Mouse (Mus musculus): ENCODE measurements around the gene Vpreb2. TPM values are rescaled to one million over a fixed set of nuclear protein-coding genes. Genes with fewer than 3 reads are reported as not detected.
"Not testable (repeated sequence)": the region's sequence is repeated elsewhere in the genome, so short reads cannot be mapped to it uniquely, and the experiment has no call there.

Vpreb2 gene
- total and polyA plus RNA-seq, 3 experiments: not detected

DNA sequence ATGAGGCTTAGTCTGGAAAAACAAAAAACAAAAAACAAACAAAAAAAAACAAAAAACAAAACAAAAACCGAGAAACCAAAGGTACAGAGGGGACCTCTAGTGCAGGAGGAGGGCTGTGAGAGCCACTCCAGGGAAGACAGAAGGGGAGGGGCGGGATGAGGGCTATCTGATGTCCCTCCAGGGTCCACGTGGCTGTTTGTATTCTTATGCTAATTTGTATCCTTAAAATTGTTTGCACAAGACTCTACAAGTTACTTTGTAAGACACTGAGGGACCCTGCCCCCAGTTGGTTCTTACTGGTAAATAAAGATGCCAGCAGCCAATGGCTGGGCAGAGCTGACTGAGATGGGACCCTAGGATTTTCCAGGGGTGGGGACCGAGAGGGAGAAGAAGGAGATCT lies 26.9 kb downstream of the Vpreb2 start:
- no peak for DNase-seq (ENCODE audit: low spot score)
- Histone ChIP-seq H3K9me3 (replicated peaks) (no peaks in the 10 kb centered on the region), H3K4me3 (ENCODE audit: low read depth, low read length) (no peak overlapping the region), H3K4me1 (ENCODE audit: insufficient read depth, low read depth, low read length) (no peaks in the 10 kb centered on the region), H3K27me3 (ENCODE audit: insufficient read depth, low read length) (no peaks in the 10 kb centered on the region; the same call in none of the 2 replicates), H3K36me3 (replicated peaks) (no peaks in the 10 kb centered on the region)
- no peak for ATAC-seq (ENCODE audit: extremely low read depth, insufficient number of reproducible peaks, low FRiP score, poor library complexity, severe bottlenecking)
- TF ChIP-seq GATA2 (IDR thresholded peaks at IDR 0.05; ENCODE audit: borderline replicate concordance, low read depth, low read length): no peak
- no peak for TF ChIP-seq TAL1 (conservative IDR thresholded peaks at IDR 0.05; ENCODE audit: low read depth, low read length)
- TF ChIP-seq CTCF (IDR thresholded peaks at IDR 0.05; ENCODE audit: low read depth, low read length): no peak
- TF ChIP-seq GATA1 (IDR thresholded peaks at IDR 0.05; ENCODE audit: borderline replicate concordance, low read length): no peak
- no peak for TF ChIP-seq POLR2AphosphoS5 (IDR thresholded peaks at IDR 0.05; ENCODE audit: insufficient replicate concordance, low read depth, low read length)

DNA sequence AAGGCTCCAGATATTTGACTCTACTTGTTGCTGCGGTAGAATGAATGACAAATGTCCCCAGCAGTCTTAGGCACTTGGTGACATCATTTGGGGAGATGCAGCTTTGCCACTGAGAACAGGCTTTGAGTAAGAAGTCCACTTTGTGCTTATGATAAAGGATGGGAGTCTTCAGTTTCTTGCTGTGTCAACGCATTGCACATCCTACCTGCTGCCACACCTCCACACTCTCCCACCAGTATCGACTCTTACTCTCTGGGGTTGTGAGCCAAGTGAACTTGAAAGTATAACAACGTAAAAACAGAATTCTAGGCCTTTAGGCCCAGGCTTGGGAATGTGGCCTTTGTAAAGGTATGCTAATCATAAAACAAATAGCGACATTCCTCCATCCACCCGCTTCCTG lies 30.9 kb downstream of the Vpreb2 start:
- DNase-seq (ENCODE audit: low spot score): no peak
- H3K9me3 ChIP-seq (replicated peaks): peaks cover 4% of the 10 kb centered on the region
- H3K4me3 ChIP-seq (ENCODE audit: low read depth, low read length): no peak overlapping the region
- no peaks in the 10 kb centered on the region; the same call in none of the 2 replicates for H3K27me3 ChIP-seq (ENCODE audit: insufficient read depth, low read length)
- no peak for ATAC-seq (ENCODE audit: extremely low read depth, insufficient number of reproducible peaks, low FRiP score, poor library complexity, severe bottlenecking)
- H3K36me3 ChIP-seq (replicated peaks): no peaks in the 10 kb centered on the region
- no peak for TF ChIP-seq GATA2 (IDR thresholded peaks at IDR 0.05; ENCODE audit: borderline replicate concordance, low read depth, low read length)
- no peak for TF ChIP-seq CTCF (IDR thresholded peaks at IDR 0.05; ENCODE audit: low read depth, low read length)
- no peak for TF ChIP-seq GATA1 (IDR thresholded peaks at IDR 0.05; ENCODE audit: borderline replicate concordance, low read length)
- no peak for TF ChIP-seq TAL1 (conservative IDR thresholded peaks at IDR 0.05; ENCODE audit: low read depth, low read length)
- TF ChIP-seq POLR2AphosphoS5 (IDR thresholded peaks at IDR 0.05; ENCODE audit: insufficient replicate concordance, low read depth, low read length): no peak
- no peaks in the 10 kb centered on the region for H3K4me1 ChIP-seq (ENCODE audit: insufficient read depth, low read depth, low read length)

DNA sequence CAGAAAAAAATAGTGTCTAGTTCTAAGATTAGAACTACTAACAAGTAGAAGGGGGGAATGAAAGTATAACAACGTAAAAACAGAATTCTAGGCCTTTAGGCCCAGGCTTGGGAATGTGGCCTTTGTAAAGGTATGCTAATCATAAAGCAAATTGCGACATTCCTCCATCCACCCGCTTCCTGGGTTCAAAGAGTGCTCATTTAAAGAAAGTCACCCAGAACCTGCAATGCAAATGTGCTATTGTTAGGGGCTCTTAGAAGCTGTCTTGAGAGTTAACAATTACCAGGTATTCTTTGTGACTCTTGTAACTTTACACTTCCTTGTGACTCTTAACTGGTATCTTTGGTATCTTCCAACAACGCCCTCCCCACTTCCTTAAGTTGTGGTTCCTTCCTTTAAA lies 36.3 kb downstream of the Vpreb2 start:
- not testable (repeated sequence) for H3K9me3 ChIP-seq (replicated peaks); H3K36me3 ChIP-seq (replicated peaks); DNase-seq (ENCODE audit: low spot score); H3K27me3 ChIP-seq (ENCODE audit: insufficient read depth, low read length); ATAC-seq (ENCODE audit: extremely low read depth, insufficient number of reproducible peaks, low FRiP score, poor library complexity, severe bottlenecking); H3K4me1 ChIP-seq (ENCODE audit: insufficient read depth, low read depth, low read length); H3K4me3 ChIP-seq (ENCODE audit: low read depth, low read length)

DNA sequence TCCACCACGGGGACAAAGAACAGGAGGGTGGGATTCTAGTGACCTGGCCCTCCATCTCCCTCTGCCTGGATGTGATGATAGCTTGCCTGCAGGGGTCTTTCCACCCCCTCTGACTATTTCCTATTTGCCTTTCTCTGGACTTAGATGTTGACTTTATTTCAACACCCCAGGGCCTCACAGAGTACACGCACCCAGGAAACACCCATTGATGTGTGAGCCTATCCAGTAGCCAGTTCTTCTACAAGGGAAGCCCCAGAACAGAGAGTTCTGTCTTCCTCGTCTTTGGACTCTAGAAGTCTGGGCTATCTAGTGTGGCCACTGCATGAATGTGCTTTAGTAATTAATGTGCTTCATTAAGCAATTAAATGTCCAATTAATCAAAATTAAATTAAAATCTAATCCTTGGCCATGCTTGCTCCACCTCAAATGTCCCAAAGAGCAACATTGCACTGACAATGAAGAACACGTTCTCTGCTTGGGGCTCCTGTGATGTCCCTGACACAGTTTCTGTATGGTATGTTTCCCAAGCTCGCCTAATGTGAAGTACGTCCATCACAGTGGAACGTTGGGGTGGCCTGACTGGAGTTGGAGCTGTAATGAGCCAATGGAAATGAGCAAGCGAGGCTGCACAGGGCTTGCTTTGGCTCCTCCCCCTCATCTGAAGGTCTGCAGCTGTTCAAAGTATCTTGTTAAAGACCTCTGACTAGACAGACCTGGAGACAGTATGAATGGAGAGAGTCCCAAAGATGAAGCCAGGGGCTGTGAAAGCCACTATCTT lies 42.7 kb downstream of the Vpreb2 start:
- ATAC-seq (ENCODE audit: extremely low read depth, insufficient number of reproducible peaks, low FRiP score, poor library complexity, severe bottlenecking): no peak
- Histone ChIP-seq H3K27me3 (ENCODE audit: insufficient read depth, low read length) (peaks cover 8% of the 10 kb centered on the region; the same call in 1 of the 2 replicates), H3K4me3 (ENCODE audit: low read depth, low read length) (no peak overlapping the region)

DNA sequence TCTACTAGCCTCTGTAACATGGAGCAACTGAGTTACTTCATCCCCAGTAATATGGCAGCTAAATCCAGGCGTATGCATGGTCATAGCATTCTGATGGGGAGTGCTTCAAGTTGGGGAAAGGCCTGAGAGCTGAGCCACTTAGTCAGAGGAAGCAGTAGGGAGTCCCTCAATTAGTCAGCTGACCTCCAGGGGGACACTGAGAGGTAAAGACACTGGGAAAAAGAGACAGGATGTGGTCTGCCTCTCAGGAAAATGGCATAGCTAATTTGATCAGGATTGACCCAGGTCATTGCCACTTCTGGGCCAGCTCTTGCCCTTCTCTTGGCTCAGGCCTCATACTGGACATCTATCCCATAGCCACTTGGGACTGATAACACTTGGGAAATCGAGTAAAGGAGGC lies 47.1 kb downstream of the Vpreb2 start:
- Histone ChIP-seq H3K27me3 (ENCODE audit: insufficient read depth, low read length) (peaks cover 19% of the 10 kb centered on the region), H3K9me3 (replicated peaks) (no peaks in the 10 kb centered on the region), H3K4me1 (ENCODE audit: insufficient read depth, low read depth, low read length) (no peaks in the 10 kb centered on the region), H3K36me3 (replicated peaks) (no peaks in the 10 kb centered on the region), H3K4me3 (ENCODE audit: low read depth, low read length) (no peak overlapping the region)
- TF ChIP-seq GATA1 (IDR thresholded peaks at IDR 0.05; ENCODE audit: borderline replicate concordance, low read length) (no peak), CTCF (IDR thresholded peaks at IDR 0.05; ENCODE audit: low read depth, low read length) (no peak), GATA2 (IDR thresholded peaks at IDR 0.05; ENCODE audit: borderline replicate concordance, low read depth, low read length) (no peak), POLR2AphosphoS5 (IDR thresholded peaks at IDR 0.05; ENCODE audit: insufficient replicate concordance, low read depth, low read length) (no peak), TAL1 (conservative IDR thresholded peaks at IDR 0.05; ENCODE audit: low read depth, low read length) (no peak)
- ATAC-seq (ENCODE audit: extremely low read depth, insufficient number of reproducible peaks, low FRiP score, poor library complexity, severe bottlenecking) (no peak), DNase-seq (ENCODE audit: low spot score) (no peak)

More for the DNA sequence above, 42.7 kb downstream of the Vpreb2 start:
- DNase-seq (ENCODE audit: low spot score): no peak
- TF ChIP-seq POLR2AphosphoS5 (IDR thresholded peaks at IDR 0.05; ENCODE audit: insufficient replicate concordance, low read depth, low read length): no peak
- TF ChIP-seq GATA1 (IDR thresholded peaks at IDR 0.05; ENCODE audit: borderline replicate concordance, low read length): no peak
- TF ChIP-seq CTCF (IDR thresholded peaks at IDR 0.05; ENCODE audit: low read depth, low read length): no peak
- no peak for TF ChIP-seq GATA2 (IDR thresholded peaks at IDR 0.05; ENCODE audit: borderline replicate concordance, low read depth, low read length)
- TF ChIP-seq TAL1 (conservative IDR thresholded peaks at IDR 0.05; ENCODE audit: low read depth, low read length): no peak
- no peaks in the 10 kb centered on the region for H3K36me3 ChIP-seq (replicated peaks)
- no peaks in the 10 kb centered on the region for H3K4me1 ChIP-seq (ENCODE audit: insufficient read depth, low read depth, low read length)
- no peaks in the 10 kb centered on the region for H3K9me3 ChIP-seq (replicated peaks)

Other genes starting within 250 kb of the Vpreb2 start
- 80.8 and 97.0 TPM in 2 replicates for gene Med15, start 247.5 kb upstream of the Vpreb2 start, total RNA-seq (2014; fragmentation: Nextera tagmentation)
- 20.3 and 23.4 TPM in 2 replicates for gene Med15, start 247.5 kb upstream of the Vpreb2 start, total RNA-seq (2017)
- 221 and 227 TPM in 2 replicates for gene Med15, start 247.5 kb upstream of the Vpreb2 start, polyA plus RNA-seq (2012)
- not detected in 2 replicates for gene Klhl22, start 220.8 kb upstream of the Vpreb2 start, total RNA-seq (2014; fragmentation: Nextera tagmentation)
- gene Klhl22, start 220.8 kb upstream of the Vpreb2 start, total RNA-seq (2017): 0.06 and 2.1 TPM in 2 replicates
- not detected in 2 replicates for gene Klhl22, start 220.8 kb upstream of the Vpreb2 start, polyA plus RNA-seq (2012)
- not detected in 2 replicates for gene Scarf2, start 183.1 kb upstream of the Vpreb2 start, total RNA-seq (2014; fragmentation: Nextera tagmentation)
- gene Scarf2, start 183.1 kb upstream of the Vpreb2 start, total RNA-seq (2017): 0.06 TPM in 1 of 2 replicates, not detected in the other
- not detected in 2 replicates for gene Scarf2, start 183.1 kb upstream of the Vpreb2 start, polyA plus RNA-seq (2012)
- not detected in 2 replicates for gene B830017H08Rik, start 147.3 kb upstream of the Vpreb2 start, total RNA-seq (2014; fragmentation: Nextera tagmentation)
- gene B830017H08Rik, start 147.3 kb upstream of the Vpreb2 start, total RNA-seq (2017): 0.33 TPM in 1 of 2 replicates, not detected in the other
- gene B830017H08Rik, start 147.3 kb upstream of the Vpreb2 start, polyA plus RNA-seq (2012): 0.17 and 0.23 TPM in 2 replicates
- gene Car15, start 142.1 kb upstream of the Vpreb2 start, total RNA-seq (2014; fragmentation: Nextera tagmentation): 2.3 and 2.4 TPM in 2 replicates
- 2.3 and 3.3 TPM in 2 replicates for gene Car15, start 142.1 kb upstream of the Vpreb2 start, total RNA-seq (2017)
- gene Car15, start 142.1 kb upstream of the Vpreb2 start, polyA plus RNA-seq (2012): 0.13 and 0.89 TPM in 2 replicates
- 0.75 and 1.0 TPM in 2 replicates for gene Gm20518, start 88.8 kb upstream of the Vpreb2 start, total RNA-seq (2014; fragmentation: Nextera tagmentation)
- gene Gm20518, start 88.8 kb upstream of the Vpreb2 start, total RNA-seq (2017): 0.52 and 1.0 TPM in 2 replicates
- gene Gm20518, start 88.8 kb upstream of the Vpreb2 start, polyA plus RNA-seq (2012): 0.09 and 0.17 TPM in 2 replicates
- not detected in 2 replicates for gene Tssk1, start 86.2 kb upstream of the Vpreb2 start, total RNA-seq (2014; fragmentation: Nextera tagmentation)
- 0.16 TPM in 1 of 2 replicates, not detected in the other for gene Tssk1, start 86.2 kb upstream of the Vpreb2 start, total RNA-seq (2017)
- gene Tssk1, start 86.2 kb upstream of the Vpreb2 start, polyA plus RNA-seq (2012): not detected in 2 replicates
- 20.5 and 23.2 TPM in 2 replicates for gene Dgcr2, start 81.9 kb upstream of the Vpreb2 start, total RNA-seq (2014; fragmentation: Nextera tagmentation)
- gene Dgcr2, start 81.9 kb upstream of the Vpreb2 start, total RNA-seq (2017): 25.5 and 32.2 TPM in 2 replicates
- gene Dgcr2, start 81.9 kb upstream of the Vpreb2 start, polyA plus RNA-seq (2012): 16.5 and 27.8 TPM in 2 replicates
- not detected in 2 replicates for gene Tssk2, start 81.8 kb upstream of the Vpreb2 start, total RNA-seq (2014; fragmentation: Nextera tagmentation)
- 0.23 TPM in 1 of 2 replicates, not detected in the other for gene Tssk2, start 81.8 kb upstream of the Vpreb2 start, total RNA-seq (2017)
- gene Tssk2, start 81.8 kb upstream of the Vpreb2 start, polyA plus RNA-seq (2012): not detected in 2 replicates
- gene Ess2, start 69.1 kb upstream of the Vpreb2 start, total RNA-seq (2014; fragmentation: Nextera tagmentation): 13.7 and 19.3 TPM in 2 replicates
- 29.1 and 31.0 TPM in 2 replicates for gene Ess2, start 69.1 kb upstream of the Vpreb2 start, total RNA-seq (2017)
- 25.6 and 27.6 TPM in 2 replicates for gene Ess2, start 69.1 kb upstream of the Vpreb2 start, polyA plus RNA-seq (2012)
- not detected in 2 replicates for gene Gsc2, start 65.4 kb upstream of the Vpreb2 start, total RNA-seq (2014; fragmentation: Nextera tagmentation)
- gene Gsc2, start 65.4 kb upstream of the Vpreb2 start, total RNA-seq (2017): not detected in 2 replicates
- gene Gsc2, start 65.4 kb upstream of the Vpreb2 start, polyA plus RNA-seq (2012): not detected in 2 replicates
- gene Slc25a1, start 52.2 kb upstream of the Vpreb2 start, total RNA-seq (2014; fragmentation: Nextera tagmentation): 47.5 and 57.3 TPM in 2 replicates
- 76.4 and 92.8 TPM in 2 replicates for gene Slc25a1, start 52.2 kb upstream of the Vpreb2 start, total RNA-seq (2017)
- 209 and 244 TPM in 2 replicates for gene Slc25a1, start 52.2 kb upstream of the Vpreb2 start, polyA plus RNA-seq (2012)
- 18.4 and 22.4 TPM in 2 replicates for gene Dgcr6, start 72.4 kb downstream of the Vpreb2 start, total RNA-seq (2014; fragmentation: Nextera tagmentation)
- 14.1 and 19.6 TPM in 2 replicates for gene Dgcr6, start 72.4 kb downstream of the Vpreb2 start, total RNA-seq (2017)
- gene Dgcr6, start 72.4 kb downstream of the Vpreb2 start, polyA plus RNA-seq (2012): 20.4 and 23.8 TPM in 2 replicates
- 2.0 and 8.1 TPM in 2 replicates for gene Prodh, start 109.8 kb downstream of the Vpreb2 start, total RNA-seq (2014; fragmentation: Nextera tagmentation)
- 12.5 and 14.5 TPM in 2 replicates for gene Prodh, start 109.8 kb downstream of the Vpreb2 start, total RNA-seq (2017)
- 14.9 and 17.1 TPM in 2 replicates for gene Prodh, start 109.8 kb downstream of the Vpreb2 start, polyA plus RNA-seq (2012)
- gene Rtn4r, start 147.2 kb downstream of the Vpreb2 start, total RNA-seq (2014; fragmentation: Nextera tagmentation): not detected in 2 replicates
- gene Rtn4r, start 147.2 kb downstream of the Vpreb2 start, total RNA-seq (2017): 0.11 and 0.23 TPM in 2 replicates
- not detected in 2 replicates for gene Rtn4r, start 147.2 kb downstream of the Vpreb2 start, polyA plus RNA-seq (2012)
- gene Ccdc188, start 237.5 kb downstream of the Vpreb2 start, total RNA-seq (2014; fragmentation: Nextera tagmentation): not detected in 2 replicates
- not detected in 2 replicates for gene Ccdc188, start 237.5 kb downstream of the Vpreb2 start, total RNA-seq (2017)
- not detected in 2 replicates for gene Ccdc188, start 237.5 kb downstream of the Vpreb2 start, polyA plus RNA-seq (2012)

All from G1E (cell line).